Mouse (Mus musculus) heart, postnatal 25 days (tissue): ENCODE data around the gene Akna. TPM values are rescaled to one million over a fixed set of nuclear protein-coding genes. Genes with fewer than 3 reads are reported as not detected.

Experiments
- DNase-seq: peaks from one replicate; pipeline ENCODE4 v3.0.0; 2022; ENCODE audit warnings: low spot score
- intact Hi-C: fragments of 180-260 bp; cut with DNase I; formaldehyde crosslinking; loops from one replicate; pipeline ENCODE4 v1.15.1; 2025
- total RNA-seq, 2 experiments: library from RNA; stranded (reverse); gene quantifications; 2 replicates each; pipeline ENCODE4 v1.2.3; 2021

Gene Akna
- total RNA-seq, 2 experiments from 2014 or later: 3.5 to 3.7 TPM

- DNase-seq: no peak
- intact Hi-C loops: no loop called here
These were observed 8.1 kb upstream of the Akna start for GRCm38 (mm10) chr4:63411222-63411621.

GRCm38 (mm10) chr4:63410583-63410934 is 7.4 kb upstream of the Akna start:
- DNase-seq: peak; percentile 88
- intact Hi-C loops: no loop called here

GRCm38 (mm10) chr4:63409908-63410582 is 6.9 kb upstream of the Akna start:
- intact Hi-C loops: loop anchor here (2.0 kb wide), 1 partner anchor 41 kb away; no protein-coding TSS in a partner anchor
- peak; percentile 79 for DNase-seq

- no peak for DNase-seq
- intact Hi-C loops: loop anchor here (2.0 kb wide), 1 partner anchor 41 kb away; no protein-coding TSS in a partner anchor
These were observed 6.3 kb upstream of the Akna start for GRCm38 (mm10) chr4:63409317-63409907.

- DNase-seq: no peak
- intact Hi-C loops: loop anchor here (2.0 kb wide), 1 partner anchor 40 kb away; no protein-coding TSS in a partner anchor
These were observed 5.5 kb upstream of the Akna start for GRCm38 (mm10) chr4:63408649-63409048.

- intact Hi-C loops: loop anchor here (2.0 kb wide), 1 partner anchor 39 kb away; no protein-coding TSS in a partner anchor
These were observed 5.1 kb upstream of the Akna start for GRCm38 (mm10) chr4:63408247-63408646.

GRCm38 (mm10) chr4:63405683-63406082 is 2.5 kb upstream of the Akna start:
- no peak for DNase-seq

More at GRCm38 (mm10) chr4:63408247-63408646, 5.1 kb upstream of the Akna start:
- DNase-seq: no peak

GRCm38 (mm10) chr4:63405051-63405450 is 1.9 kb upstream of the Akna start:
- DNase-seq: no peak
- intact Hi-C loops: no loop called here

More at GRCm38 (mm10) chr4:63405683-63406082, 2.5 kb upstream of the Akna start:
- intact Hi-C loops: no loop called here

- intact Hi-C loops: no loop called here
- DNase-seq: no peak
These were observed 1.1 kb upstream of the Akna start for GRCm38 (mm10) chr4:63404205-63404604.

GRCm38 (mm10) chr4:63402558-63402957 is 596 bp downstream of the Akna start:
- no peak for DNase-seq
- intact Hi-C loops: no loop called here

GRCm38 (mm10) chr4:63402056-63402455 is 1.1 kb downstream of the Akna start:
- intact Hi-C loops: no loop called here
- no peak for DNase-seq

- DNase-seq: no peak
- intact Hi-C loops: no loop called here
These were observed 1.5 kb downstream of the Akna start for GRCm38 (mm10) chr4:63401620-63402019.

- no peak for DNase-seq
- intact Hi-C loops: no loop called here
These were observed 2.4 kb downstream of the Akna start for GRCm38 (mm10) chr4:63400541-63401306.

GRCm38 (mm10) chr4:63399691-63400270 is 3.4 kb downstream of the Akna start:
- no peak for DNase-seq
- intact Hi-C loops: no loop called here

GRCm38 (mm10) chr4:63398854-63399609 is 4.1 kb downstream of the Akna start:
- no peak for DNase-seq
- intact Hi-C loops: no loop called here

GRCm38 (mm10) chr4:63397981-63398537 is 5.1 kb downstream of the Akna start:
- no peak for DNase-seq
- intact Hi-C loops: no loop called here

GRCm38 (mm10) chr4:63391322-63391721 is 11.8 kb downstream of the Akna start:
- intact Hi-C loops: no loop called here
- DNase-seq: no peak

GRCm38 (mm10) chr4:63389887-63390528 is 13.1 kb downstream of the Akna start:
- no peak for DNase-seq
- intact Hi-C loops: no loop called here
